Mouse (Mus musculus) kidney, embryonic 15.5 days (tissue): Measurements from ENCODE around the gene Wnt10a. TPM values are rescaled to one million over a fixed set of nuclear protein-coding genes. Genes with fewer than 3 reads are reported as not detected.
"Not testable (repeated sequence)": the region's sequence is repeated elsewhere in the genome, so short reads cannot be mapped to it uniquely, and the experiment has no call there.

Experiments
- ATAC-seq: fragments of 200-750 bp; cut with Nextera tagmentation; replicated peaks from 2 replicates; pipeline ENCODE4 v1.8.0; 2017; ENCODE audit warnings: moderate TSS enrichment; ENCODE audit not compliant: low FRiP score
- H3K27ac ChIP-seq: fragments of 300-500 bp; sonication (generic); 2 replicates; pipeline ENCODE4 v1.5.1; 2015; ENCODE audit warnings: mild to moderate bottlenecking, inconsistent platforms
- H3K27me3 ChIP-seq: fragments of 300-500 bp; sonication (generic); 2 replicates; pipeline ENCODE4 v1.6.1; 2015; ENCODE audit warnings: inconsistent platforms
- H3K36me3 ChIP-seq: fragments of 300-500 bp; sonication (generic); 2 replicates; pipeline ENCODE4 v1.6.1; 2015; ENCODE audit warnings: inconsistent platforms
- H3K4me1 ChIP-seq: fragments of 300-500 bp; sonication (generic); 2 replicates; pipeline ENCODE4 v1.6.1; 2015; ENCODE audit warnings: inconsistent platforms
- H3K4me2 ChIP-seq: fragments of 300-500 bp; sonication (generic); 2 replicates; pipeline ENCODE4 v1.6.1; 2015; ENCODE audit warnings: moderate library complexity, mild to moderate bottlenecking, inconsistent platforms
- H3K4me3 ChIP-seq: fragments of 300-500 bp; sonication (generic); replicated peaks from 2 replicates; pipeline ENCODE4 v1.5.1; 2015; ENCODE audit warnings: mild to moderate bottlenecking, inconsistent platforms
- H3K9ac ChIP-seq: fragments of 300-500 bp; sonication (generic); 2 replicates; pipeline ENCODE4 v1.6.1; 2015; ENCODE audit warnings: mild to moderate bottlenecking, inconsistent platforms
- H3K9me3 ChIP-seq: fragments of 300-500 bp; sonication (generic); replicated peaks from 2 replicates; pipeline ENCODE4 v1.6.1; 2016; ENCODE audit warnings: inconsistent platforms
- WGBS: fragments of 180-500 bp; shearing (Covaris S2); methylation state at CpG from one replicate; pipeline ENCODE4 v1.1.7; 2015; ENCODE audit warnings: mixed read lengths; 5-methylcytosine and 5-hydroxymethylcytosine counted together
- polyA plus RNA-seq: library from polyadenylated mRNA; unstranded; fragments of >200 nt; fragmentation: Nextera tagmentation; extraction: Ambion mirVana; gene quantifications from 2 replicates; pipeline ENCODE4 v1.2.1, GENCODE M21; 2015

Gene Wnt10a
- polyA plus RNA-seq, 1 experiment from 2014 or later, result 0.43 TPM

DNA sequence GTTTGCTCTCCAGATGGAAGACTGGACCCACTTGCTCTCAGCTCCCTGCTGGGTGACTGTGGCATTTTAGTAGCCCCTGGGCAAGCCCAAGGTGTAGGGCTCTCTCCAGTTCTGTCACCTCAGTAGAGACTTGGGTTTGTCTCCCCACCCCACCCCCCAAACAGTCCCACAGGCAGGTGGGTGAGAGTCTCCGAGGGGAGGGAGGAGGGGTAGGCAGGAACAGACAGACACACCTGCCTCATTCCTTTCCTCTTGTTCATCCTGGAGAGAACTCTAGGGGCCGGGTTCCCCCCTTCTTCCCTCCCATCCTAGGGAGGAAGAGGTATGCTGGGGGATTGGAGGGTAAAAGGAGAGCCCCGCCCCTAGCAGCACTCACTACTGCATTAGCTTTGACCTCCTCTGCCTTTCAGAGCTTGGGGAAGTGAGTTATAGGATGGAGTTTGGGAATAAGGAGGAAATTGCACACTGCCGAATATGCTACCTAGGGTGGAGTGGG lies 14.1 kb downstream of the Wnt10a start:
- ATAC-seq, result no peak
- H3K9ac ChIP-seq, result no peak overlapping the region
- H3K27ac ChIP-seq, result no peak overlapping the region
- H3K27me3 ChIP-seq, result peaks cover 99% of the 10 kb centered on the region
- H3K4me2 ChIP-seq, result no peak overlapping the region
- no peaks in the 10 kb centered on the region for H3K9me3 ChIP-seq
- H3K36me3 ChIP-seq, result no peaks in the 10 kb centered on the region
- WGBS, result 16% methylated on average over 4 of the region's 4 CpGs
- H3K4me3 ChIP-seq, result no peak overlapping the region
- peaks cover 50% of the 10 kb centered on the region for H3K4me1 ChIP-seq

DNA sequence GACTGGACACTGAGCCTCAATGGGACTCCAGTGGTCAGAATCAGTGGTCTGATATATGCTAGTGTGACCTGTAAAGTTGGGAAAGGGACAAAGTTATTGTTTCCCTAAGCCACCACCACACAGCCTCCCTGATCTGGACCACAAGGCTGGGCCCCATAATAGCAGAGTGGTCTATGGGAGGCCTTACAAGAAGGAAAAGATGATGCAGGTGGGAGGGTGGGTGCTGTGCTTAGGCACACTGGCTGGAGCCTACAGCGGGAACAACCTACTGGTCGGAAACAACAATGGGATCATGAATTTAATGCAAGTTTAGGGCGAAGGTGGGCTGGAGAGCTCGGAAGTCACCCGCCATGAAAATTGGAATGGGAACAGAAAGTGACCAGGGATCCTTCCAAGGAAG lies 14.5 kb downstream of the Wnt10a start:
- Histone ChIP-seq H3K9me3 (no peaks in the 10 kb centered on the region), H3K4me1 (peaks cover 46% of the 10 kb centered on the region), H3K27me3 (peaks cover 97% of the 10 kb centered on the region), H3K4me3 (no peak overlapping the region), H3K27ac (no peak overlapping the region), H3K36me3 (no peaks in the 10 kb centered on the region), H3K9ac (no peak overlapping the region), H3K4me2 (no peak overlapping the region)
- ATAC-seq, result no peak
- WGBS, result 19% methylated on average over 5 of the region's 5 CpGs

DNA sequence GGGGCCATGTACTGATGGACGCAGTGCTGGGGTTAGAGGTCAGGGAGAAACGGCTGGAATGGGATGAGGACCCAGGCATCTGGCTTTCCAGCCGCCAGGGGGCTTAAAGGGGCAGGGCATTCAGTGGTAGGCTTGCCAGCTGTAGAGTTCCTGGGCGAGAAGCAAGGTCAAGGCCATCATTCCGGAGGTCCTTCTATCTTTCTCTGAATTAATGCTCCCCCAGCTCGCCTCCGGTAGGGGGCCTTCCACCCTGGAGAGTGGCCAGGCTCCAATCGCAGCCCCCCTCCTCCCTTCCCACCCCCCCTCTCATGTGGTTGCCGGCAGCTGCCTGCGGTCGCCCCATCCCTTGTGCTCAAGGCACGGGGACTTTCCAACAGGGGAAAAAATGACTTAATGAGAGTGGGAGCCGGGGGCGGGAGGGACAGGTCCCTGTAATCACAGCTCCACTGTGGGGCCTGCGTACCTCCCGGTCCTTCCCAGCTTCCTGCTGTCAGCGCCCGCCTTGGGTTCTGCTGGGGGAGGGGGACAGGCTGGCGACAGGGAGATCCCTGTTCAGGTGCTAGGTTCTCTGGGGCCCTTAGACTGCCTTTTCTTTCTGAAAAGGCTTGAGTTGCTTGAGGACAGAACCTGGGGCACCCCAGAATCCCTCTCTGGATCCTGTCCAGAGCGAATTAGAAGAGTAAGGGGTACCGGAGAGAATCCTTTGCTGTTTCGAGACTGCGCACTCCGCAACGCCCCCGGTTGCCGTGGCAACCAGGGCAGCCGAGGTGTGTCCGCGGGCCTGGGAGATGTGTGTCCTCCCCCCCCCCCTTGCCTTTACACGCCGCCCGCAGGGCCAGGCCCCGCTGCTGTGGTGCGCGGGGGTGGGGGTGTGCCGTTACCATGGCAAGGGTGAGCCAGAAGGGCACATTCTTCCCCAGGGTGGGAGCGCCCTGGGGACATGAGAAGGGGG lies 15.3 kb downstream of the Wnt10a start:
- no peaks in the 10 kb centered on the region for H3K36me3 ChIP-seq
- peaks cover 44% of the 10 kb centered on the region for H3K4me1 ChIP-seq
- under 1% methylated on average over 38 of the region's 38 CpGs for WGBS
- H3K27ac ChIP-seq, result no peak overlapping the region
- H3K9me3 ChIP-seq, result no peaks in the 10 kb centered on the region
- peaks cover 98% of the 10 kb centered on the region for H3K27me3 ChIP-seq
- ATAC-seq, result no peak
- H3K9ac ChIP-seq, result 0 out of 2 replicates have a peak overlapping the region, but pooled peaks have one; percentile 12
- peak overlapping the region; percentile 57 for H3K4me2 ChIP-seq
- H3K4me3 ChIP-seq, result peak overlapping the region; percentile 28

DNA sequence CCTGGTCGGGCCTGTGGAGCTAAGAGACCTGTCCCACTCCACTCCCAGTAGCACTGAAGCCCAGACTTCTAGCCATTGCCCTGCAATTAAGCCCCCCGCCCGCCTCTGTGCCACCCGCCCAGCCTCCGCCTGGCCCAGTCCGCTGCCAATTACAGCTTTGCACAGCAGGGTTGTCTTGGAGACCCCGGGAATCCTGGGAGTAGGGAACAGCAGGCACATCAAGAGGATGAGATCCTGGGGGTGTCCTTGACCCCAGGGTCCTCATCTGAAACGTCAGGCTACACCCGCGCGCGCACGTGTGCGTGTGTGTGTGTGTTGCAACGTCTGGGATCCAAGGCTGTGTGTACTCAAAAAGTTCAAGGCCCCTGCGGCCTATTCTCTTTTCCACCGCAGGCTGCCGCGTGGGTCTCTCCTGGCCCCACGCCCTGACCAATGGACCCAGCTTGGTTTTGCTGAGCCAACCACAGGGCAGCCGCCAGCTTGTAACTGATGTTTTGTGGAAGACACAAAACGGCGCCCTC lies 16.3 kb downstream of the Wnt10a start:
- peak; percentile 22 for ATAC-seq
- Histone ChIP-seq H3K27ac (no peak overlapping the region), H3K27me3 (peaks cover 94% of the 10 kb centered on the region), H3K4me2 (peak overlapping the region; percentile 57), H3K4me3 (peak overlapping the region; percentile 34; the same call in 1 of the 2 replicates), H3K4me1 (peaks cover 43% of the 10 kb centered on the region), H3K9ac (no peak overlapping the region), H3K36me3 (no peaks in the 10 kb centered on the region), H3K9me3 (no peaks in the 10 kb centered on the region)
- WGBS, result 5% methylated on average over 23 of the region's 23 CpGs

DNA sequence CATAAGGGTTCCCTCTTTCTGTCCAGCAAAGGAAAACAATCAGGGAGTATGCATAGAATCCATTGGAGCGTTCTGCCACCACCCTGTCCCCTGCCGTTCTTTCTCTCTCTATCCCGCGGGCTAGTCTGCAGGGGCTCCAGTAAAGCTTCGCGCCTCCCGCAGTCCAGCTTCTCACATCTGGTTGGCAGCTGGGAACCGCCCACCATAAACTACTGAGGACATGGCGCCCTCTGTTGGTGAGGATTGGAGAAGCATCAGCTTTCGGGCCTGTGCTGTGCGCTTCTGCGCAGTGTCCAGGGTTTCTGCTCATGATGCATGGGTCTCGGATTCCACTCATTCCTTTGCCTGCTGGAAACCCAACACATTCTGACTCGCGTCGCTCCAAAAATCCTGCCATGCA lies 16.8 kb downstream of the Wnt10a start:
- Histone ChIP-seq H3K9ac (no peak overlapping the region), H3K27me3 (peaks cover 90% of the 10 kb centered on the region), H3K36me3 (no peaks in the 10 kb centered on the region), H3K4me1 (peaks cover 38% of the 10 kb centered on the region), H3K4me2 (peak overlapping the region; percentile 57), H3K4me3 (peak overlapping the region; percentile 34), H3K27ac (no peak overlapping the region), H3K9me3 (no peaks in the 10 kb centered on the region)
- ATAC-seq, result peak; percentile 84
- 1% methylated on average over 16 of the region's 16 CpGs for WGBS

DNA sequence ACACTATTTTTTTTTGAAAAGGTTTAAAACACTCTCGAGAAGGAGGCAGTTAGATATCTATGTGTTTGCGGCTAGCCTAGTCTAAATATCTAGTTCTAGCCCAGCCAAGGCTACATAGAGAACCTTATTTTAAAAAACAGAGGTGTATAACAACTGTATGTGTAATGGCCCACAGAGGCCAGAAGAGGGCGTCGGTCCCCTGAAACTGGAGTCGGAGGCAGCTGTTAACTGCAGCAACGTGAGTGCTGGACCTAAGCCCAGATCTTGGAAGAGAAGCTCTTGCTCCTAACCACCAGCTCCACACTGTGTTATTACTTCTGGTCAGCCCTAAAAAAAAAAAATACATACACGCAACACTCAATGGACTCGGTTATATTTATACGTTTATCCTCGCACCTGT lies 17.7 kb downstream of the Wnt10a start:
- H3K4me1 ChIP-seq, result peaks cover 30% of the 10 kb centered on the region
- H3K4me2 ChIP-seq, result no peak overlapping the region
- H3K9ac ChIP-seq, result no peak overlapping the region
- peaks cover 88% of the 10 kb centered on the region for H3K27me3 ChIP-seq
- H3K27ac ChIP-seq, result no peak overlapping the region
- no peak overlapping the region for H3K4me3 ChIP-seq
- 53% methylated on average over 10 of the region's 10 CpGs for WGBS
- no peaks in the 10 kb centered on the region for H3K36me3 ChIP-seq
- ATAC-seq, result no peak
- no peaks in the 10 kb centered on the region for H3K9me3 ChIP-seq

DNA sequence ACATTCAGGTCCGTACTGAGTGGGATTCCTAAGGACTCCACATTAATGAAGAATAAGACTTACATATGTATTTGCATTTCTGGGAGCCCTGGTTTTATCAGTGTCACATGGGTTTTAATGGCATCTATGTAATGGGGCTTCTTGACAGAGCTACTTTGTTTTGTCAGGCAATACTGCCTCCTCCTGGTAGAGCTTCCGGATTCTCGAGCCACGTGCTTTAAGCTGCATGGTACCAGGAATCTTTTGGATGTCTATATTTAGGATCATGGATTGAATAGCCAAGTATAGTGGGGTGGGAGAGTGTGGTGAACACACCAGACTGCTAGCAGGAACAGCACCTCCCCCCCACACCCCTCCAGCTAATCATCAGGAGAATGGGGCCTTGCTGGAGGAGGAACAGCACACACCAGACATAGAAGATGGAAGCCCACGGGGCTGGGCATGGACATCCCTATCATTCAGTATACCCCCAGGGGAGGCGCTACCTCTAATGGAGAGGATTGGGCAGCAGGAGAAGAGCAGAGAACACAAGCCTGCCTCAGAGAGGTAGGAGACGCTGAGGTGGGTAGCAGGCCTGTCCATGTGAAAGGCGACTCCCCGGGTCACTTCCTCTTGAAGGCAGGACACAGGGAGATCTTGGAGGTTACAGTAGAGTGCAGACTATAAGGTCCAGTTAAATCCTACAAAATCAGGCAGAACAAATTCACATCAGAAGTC lies 23.8 kb downstream of the Wnt10a start:
- Histone ChIP-seq H3K36me3 (no peaks in the 10 kb centered on the region), H3K4me1 (peaks cover 9% of the 10 kb centered on the region; the same call in 1 of the 2 replicates), H3K4me3 (no peak overlapping the region), H3K9me3 (no peaks in the 10 kb centered on the region), H3K27ac (no peak overlapping the region), H3K9ac (no peak overlapping the region), H3K4me2 (no peak overlapping the region), H3K27me3 (peaks cover 27% of the 10 kb centered on the region)
- ATAC-seq, result no peak
- WGBS, result 73% methylated on average over 9 of the region's 9 CpGs

DNA sequence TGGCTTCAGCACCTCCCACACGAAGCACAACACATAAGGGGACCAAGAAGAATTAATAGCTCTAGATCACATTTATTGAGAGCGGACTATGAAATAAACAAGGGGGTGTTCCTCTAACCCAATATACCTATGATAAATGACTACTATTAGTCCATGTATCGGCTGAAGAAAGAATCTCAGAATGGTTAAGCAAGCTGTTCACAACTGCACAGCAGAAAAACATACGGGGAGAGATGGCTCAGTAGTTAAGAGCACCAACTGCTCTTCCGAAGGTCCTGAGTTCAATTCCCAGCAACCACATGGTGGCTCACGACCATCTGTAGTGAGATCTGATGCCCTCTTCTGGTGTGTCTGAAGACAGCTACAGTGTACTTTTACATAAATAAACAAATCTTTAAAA lies 24.6 kb downstream of the Wnt10a start:
- 76% methylated on average over 6 of the region's 6 CpGs for WGBS
- H3K4me2 ChIP-seq, H3K9ac ChIP-seq, H3K27ac ChIP-seq, H3K4me3 ChIP-seq, H3K36me3 ChIP-seq, ATAC-seq, H3K4me1 ChIP-seq, H3K9me3 ChIP-seq: not testable (repeated sequence)
- H3K27me3 ChIP-seq, result peaks cover 21% of the 10 kb centered on the region

DNA sequence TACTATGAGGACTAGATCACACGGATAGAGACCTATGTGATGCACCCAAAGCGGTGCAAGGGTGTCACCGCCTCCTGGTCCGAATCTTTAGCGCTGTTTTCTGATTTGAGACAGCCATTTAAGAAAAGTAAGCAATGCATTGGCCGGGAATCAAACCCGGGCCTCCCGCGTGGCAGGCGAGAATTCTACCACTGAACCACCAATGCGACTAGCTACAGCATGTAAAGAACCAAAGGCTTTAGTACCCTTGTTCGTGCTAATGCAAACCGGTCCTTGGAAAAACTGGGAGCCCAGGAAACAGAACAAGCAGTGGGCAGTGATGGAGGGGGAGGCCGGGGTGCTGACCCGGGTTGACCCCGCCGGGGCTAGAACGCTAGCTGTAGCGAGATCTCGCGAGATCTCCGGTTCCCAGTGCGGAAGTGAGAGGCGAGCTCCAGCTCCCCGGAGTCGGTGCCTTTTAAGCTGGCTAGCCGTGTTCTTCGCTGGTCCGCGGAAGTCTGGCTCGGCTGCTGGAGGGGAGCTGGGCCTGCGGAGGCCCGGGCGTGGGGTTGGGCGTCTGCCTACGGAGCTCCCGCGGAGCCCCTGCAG lies 25.4 kb downstream of the Wnt10a start:
- no peaks in the 10 kb centered on the region for H3K9me3 ChIP-seq
- H3K4me1 ChIP-seq, result peaks cover 9% of the 10 kb centered on the region; the same call in 1 of the 2 replicates
- H3K27ac ChIP-seq, result peak overlapping the region; percentile 92
- H3K9ac ChIP-seq, result peak overlapping the region; percentile 68
- H3K36me3 ChIP-seq, result no peaks in the 10 kb centered on the region
- H3K4me2 ChIP-seq, result peak overlapping the region; percentile 66
- peak; percentile 87 for ATAC-seq
- peak overlapping the region; percentile 63 for H3K4me3 ChIP-seq
- H3K27me3 ChIP-seq, result peaks cover 13% of the 10 kb centered on the region
- WGBS, result 6% methylated on average over 38 of the region's 38 CpGs

DNA sequence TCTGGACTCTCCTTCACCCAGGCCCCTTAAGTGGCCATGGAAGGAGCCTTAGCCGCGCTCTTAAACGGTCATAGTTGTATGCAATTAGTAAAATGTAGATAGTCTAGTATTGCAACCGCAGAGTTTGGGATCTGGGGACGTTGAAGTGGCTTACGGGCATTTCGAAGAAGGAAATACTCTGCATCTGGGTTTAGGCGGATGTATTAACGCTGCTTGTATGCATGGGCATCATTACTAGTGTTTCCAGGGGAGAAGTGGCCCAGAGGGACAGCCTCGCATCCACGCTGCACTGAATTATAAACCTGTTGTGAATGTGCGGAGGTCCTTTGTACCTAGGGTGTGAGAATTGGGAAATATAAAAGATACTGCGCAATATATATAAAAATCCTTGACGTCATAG lies 25.9 kb downstream of the Wnt10a start:
- no peaks in the 10 kb centered on the region for H3K9me3 ChIP-seq
- whole genome bisulfite sequencing, result 12% methylated on average over 14 of the region's 14 CpGs
- H3K27ac ChIP-seq, result peak overlapping the region; percentile 92
- peak overlapping the region; percentile 66 for H3K4me2 ChIP-seq
- H3K27me3 ChIP-seq, result peaks cover 8% of the 10 kb centered on the region; the same call in 1 of the 2 replicates
- peak; percentile 54 for ATAC-seq
- H3K4me3 ChIP-seq, result peak overlapping the region; percentile 63
- H3K4me1 ChIP-seq, result peaks cover 9% of the 10 kb centered on the region; the same call in 1 of the 2 replicates
- no peaks in the 10 kb centered on the region for H3K36me3 ChIP-seq
- H3K9ac ChIP-seq, result peak overlapping the region; percentile 68

DNA sequence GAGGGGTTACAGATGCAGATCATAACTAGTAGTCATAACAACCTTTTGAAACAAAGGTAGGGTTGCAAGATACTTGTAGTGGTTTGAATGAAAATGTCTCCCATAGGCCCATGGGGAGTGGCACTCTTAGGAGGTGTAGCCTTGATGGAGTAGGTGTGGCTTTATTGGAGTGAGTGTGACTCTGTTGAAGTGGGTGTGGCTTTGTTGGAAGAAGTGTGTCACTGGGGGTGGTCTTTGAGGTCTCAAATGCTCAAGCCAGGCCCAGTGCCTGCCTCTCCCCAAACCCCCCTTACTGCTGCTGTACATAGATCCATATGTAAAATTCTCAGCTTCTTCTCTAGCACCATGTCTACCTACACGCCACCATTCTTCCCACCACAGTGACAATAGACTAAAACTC lies 27.2 kb downstream of the Wnt10a start:
- Histone ChIP-seq H3K27me3 (peaks cover 3% of the 10 kb centered on the region; the same call in 1 of the 2 replicates), H3K36me3 (no peaks in the 10 kb centered on the region), H3K9me3 (no peaks in the 10 kb centered on the region), H3K4me2 (no peak overlapping the region), H3K9ac (no peak overlapping the region), H3K27ac (no peak overlapping the region), H3K4me3 (no peak overlapping the region), H3K4me1 (peaks cover 9% of the 10 kb centered on the region; the same call in 1 of the 2 replicates)
- WGBS, result 97% methylated on average over 1 of the region's 1 CpGs
- no peak for ATAC-seq
